Mouse (Mus musculus) liver, postnatal 0 days (tissue): Measurements from ENCODE around the gene Tdrd1.

Experiments used
- CTCF ChIP-seq: sonication (generic); IDR thresholded peaks from 2 replicates; pipeline ENCODE4 v1.5.1; 2016; ENCODE audit warnings: antibody characterized with exemption, low read depth
- EP300 ChIP-seq: IDR thresholded peaks from 2 replicates; pipeline ENCODE4 v1.6.1; 2016; ENCODE audit warnings: antibody characterized with exemption, low read depth, mild to moderate bottlenecking

- TF ChIP-seq CTCF, result no peak
- no peak for TF ChIP-seq EP300
Observed at GRCm38 (mm10) chr19:56842974-56843373, 17.0 kb downstream of the Tdrd1 start.
